Mouse (Mus musculus): ENCODE measurements at regions not wholly inside any gene's neighbourhood (a gene's known extent, or its start where the extent isn't known, plus 50 kb on each side); places are given as distances from the start of the nearest gene placed in this dataset.

- ATAC-seq (ENCODE audit: insufficient number of reproducible peaks, low FRiP score, low TSS enrichment): no peak
Measured at GRCm38 (mm10) chr2:45679101-45679895, 562.1 kb upstream of the Zeb2 start.

GRCm38 (mm10) chr2:45678685-45679084 lies 561.5 kb upstream of the Zeb2 start:
- ATAC-seq (ENCODE audit: insufficient number of reproducible peaks, low FRiP score, low TSS enrichment): no peak

- no peak for ATAC-seq (ENCODE audit: insufficient number of reproducible peaks, low FRiP score, low TSS enrichment)
Measured at GRCm38 (mm10) chr2:45675776-45676175, 558.6 kb upstream of the Zeb2 start.

DNA sequence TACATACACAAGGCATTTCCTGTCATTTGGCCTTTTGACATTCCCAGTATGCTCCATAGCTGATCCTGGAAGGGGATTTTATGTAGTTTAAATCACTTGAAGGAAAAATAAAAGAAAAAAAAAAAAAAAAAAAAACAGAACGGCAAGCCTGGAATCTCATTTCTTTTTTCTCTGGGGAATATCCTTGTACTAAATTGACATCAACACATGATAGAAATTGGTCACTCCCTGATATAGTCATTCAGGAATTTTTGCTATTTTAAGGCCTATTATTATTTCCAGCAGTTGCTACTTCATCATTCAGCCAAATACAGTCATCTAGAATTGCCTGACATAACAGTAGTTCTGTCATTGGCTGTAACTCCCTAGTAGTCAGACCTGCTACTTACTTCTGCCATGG lies 538.8 kb upstream of the Zeb2 start:
- ATAC-seq (ENCODE audit: insufficient number of reproducible peaks, low FRiP score, low TSS enrichment): no peak

DNA sequence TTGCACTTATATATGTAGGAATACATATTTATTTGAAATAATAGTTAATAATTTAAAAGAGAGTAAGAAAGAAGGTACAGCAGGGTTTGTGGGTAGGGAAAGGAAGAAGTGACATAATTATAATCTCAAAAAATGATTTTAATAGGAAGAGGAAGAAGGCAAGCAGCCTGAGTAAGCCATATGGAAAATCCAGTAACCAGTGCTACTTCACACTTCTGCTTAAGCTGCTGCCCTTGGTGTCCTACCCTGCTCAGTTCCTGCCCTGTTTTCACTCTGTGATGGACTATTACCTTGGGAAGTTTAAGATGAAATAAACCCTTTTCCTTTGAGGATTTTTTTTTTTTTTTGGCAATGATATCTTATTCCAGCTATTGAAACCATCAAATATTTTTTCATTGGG lies 537.5 kb upstream of the Zeb2 start:
- ATAC-seq (ENCODE audit: insufficient number of reproducible peaks, low FRiP score, low TSS enrichment): no peak

DNA sequence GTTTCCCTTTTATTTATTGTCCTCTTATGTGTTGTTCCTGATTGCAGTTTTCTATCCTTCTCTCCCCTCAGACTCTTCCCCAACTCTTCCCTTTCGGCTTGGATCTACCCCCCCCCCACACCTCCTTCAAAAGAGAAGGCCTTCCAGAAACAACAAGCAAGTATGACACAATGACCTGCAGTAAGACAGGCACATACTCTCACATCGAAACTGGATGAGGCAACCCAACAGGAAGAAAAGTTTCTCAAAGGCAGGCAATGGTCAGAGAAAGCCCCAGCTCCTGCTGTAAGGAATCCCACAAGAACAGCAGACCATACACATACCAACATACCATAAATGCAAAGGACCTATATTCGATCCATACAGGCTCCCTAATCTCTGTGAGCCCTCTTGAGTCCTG lies 535.8 kb upstream of the Zeb2 start:
- ATAC-seq (ENCODE audit: insufficient number of reproducible peaks, low FRiP score, low TSS enrichment): no peak

DNA sequence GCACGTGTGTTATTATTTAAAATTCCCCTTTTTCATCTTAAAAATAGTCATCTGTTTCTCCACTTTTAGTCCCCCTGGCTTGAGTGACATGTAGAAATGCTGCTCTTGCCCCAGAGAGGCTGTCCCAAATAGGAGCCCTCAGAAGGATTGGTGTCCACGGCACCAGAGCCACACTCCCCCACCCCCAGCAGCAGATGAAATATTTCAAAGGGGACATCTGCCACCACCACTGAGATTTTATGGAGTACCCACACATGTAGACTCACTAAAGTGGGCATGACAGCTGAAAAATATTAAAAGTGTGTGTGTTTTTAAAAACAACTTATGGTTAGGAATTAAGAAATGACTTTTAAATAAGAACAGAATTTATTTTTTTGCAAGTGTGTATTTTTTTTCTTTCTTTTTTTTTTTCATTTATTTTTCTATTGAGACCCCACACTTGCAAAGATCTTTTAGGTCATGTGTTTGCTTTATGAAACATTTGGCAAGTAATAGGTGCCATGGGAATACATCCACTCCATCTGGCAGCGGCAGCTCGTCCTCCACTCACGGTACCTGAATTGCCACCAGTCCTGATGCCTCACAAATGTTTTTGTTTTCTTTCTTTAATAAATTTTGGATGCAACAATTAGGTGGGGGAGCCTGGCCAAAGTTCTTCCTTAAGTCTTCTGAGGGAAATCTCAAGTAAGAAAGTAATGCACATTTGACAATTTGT lies 533.2 kb upstream of the Zeb2 start:
- no peak for ATAC-seq (ENCODE audit: insufficient number of reproducible peaks, low FRiP score, low TSS enrichment)

DNA sequence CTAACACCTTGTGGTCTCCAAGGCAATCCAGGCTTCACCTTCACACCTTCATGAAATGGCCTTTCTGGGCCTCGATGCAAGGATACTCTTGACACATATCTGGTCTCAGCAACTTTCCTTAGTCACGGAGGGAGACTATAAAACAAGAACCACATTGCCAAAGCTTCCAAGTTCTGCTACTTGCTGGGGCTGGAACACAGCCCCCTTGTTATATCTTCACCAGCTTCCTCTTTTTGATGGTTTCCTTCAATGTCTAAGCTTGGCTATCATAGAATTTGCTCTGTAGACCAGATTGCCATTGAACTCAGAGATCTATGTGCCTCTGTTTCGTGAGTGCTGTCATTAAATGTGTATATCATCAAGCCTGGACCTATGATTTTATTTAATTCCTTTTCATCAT lies 530.7 kb upstream of the Zeb2 start:
- no peak for ATAC-seq (ENCODE audit: insufficient number of reproducible peaks, low FRiP score, low TSS enrichment)

DNA sequence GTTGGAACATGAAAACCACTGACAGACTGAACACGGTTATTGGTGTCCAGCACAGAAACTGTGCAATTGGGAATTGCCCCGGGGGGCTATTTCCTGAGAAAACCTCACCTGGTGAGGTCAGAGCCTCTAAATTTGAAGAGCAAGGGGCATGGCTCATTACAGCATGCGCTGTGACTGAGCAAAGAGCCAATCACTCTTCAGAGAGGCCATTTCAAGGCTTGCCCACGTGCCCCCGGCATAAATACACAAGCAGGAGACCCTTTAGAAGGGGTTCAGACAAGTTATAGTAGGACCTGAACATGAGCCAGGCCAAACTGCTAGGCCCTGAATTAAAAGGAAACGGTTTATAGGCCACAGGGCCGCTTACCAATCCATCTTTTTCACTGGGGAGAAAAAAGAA lies 512.9 kb upstream of the Zeb2 start:
- no peak for ATAC-seq (ENCODE audit: insufficient number of reproducible peaks, low FRiP score, low TSS enrichment)

- ATAC-seq (ENCODE audit: insufficient number of reproducible peaks, low FRiP score, low TSS enrichment): no peak
Measured at GRCm38 (mm10) chr2:45629616-45630015, 512.4 kb upstream of the Zeb2 start.

GRCm38 (mm10) chr2:45623056-45623455 lies 505.9 kb upstream of the Zeb2 start:
- ATAC-seq (ENCODE audit: insufficient number of reproducible peaks, low FRiP score, low TSS enrichment): no peak

DNA sequence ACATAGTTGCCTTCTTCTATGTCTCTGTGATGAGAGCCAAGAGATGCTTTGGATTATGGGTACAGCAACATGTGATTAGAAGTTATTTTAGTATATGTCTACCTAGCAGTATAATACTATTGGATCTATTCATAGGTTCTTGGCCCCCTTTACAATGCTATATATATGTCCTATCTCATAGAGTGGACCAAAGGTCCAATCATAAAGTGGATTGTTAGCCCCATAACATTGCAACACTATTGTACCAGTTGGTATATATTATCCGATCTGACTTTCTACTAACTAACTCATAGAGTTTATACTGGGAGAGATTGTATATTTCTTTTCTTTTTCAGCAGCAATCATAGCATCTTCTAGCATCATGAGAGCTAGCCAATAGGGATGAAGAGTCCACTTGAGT lies 491.7 kb upstream of the Zeb2 start:
- ATAC-seq (ENCODE audit: insufficient number of reproducible peaks, low FRiP score, low TSS enrichment): no peak

DNA sequence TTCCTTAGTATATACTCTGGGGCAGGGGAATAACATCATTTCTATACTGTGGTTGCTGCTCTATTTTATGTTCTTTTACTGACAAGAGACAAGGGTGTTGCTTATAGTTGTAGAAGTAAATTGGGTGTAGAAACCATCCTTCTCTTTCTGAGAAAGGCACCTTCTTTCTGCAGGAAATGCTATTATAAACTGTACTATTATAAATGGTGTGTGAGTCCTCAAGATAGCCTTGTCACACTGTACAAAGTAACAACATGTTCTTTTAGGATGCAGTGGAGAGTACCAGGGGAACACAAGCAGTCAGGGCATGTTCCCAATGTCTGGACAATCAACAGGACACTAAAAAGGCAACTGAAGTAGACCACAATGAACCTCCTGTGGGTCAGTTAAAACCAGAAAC lies 490.2 kb upstream of the Zeb2 start:
- ATAC-seq (ENCODE audit: insufficient number of reproducible peaks, low FRiP score, low TSS enrichment): no peak

DNA sequence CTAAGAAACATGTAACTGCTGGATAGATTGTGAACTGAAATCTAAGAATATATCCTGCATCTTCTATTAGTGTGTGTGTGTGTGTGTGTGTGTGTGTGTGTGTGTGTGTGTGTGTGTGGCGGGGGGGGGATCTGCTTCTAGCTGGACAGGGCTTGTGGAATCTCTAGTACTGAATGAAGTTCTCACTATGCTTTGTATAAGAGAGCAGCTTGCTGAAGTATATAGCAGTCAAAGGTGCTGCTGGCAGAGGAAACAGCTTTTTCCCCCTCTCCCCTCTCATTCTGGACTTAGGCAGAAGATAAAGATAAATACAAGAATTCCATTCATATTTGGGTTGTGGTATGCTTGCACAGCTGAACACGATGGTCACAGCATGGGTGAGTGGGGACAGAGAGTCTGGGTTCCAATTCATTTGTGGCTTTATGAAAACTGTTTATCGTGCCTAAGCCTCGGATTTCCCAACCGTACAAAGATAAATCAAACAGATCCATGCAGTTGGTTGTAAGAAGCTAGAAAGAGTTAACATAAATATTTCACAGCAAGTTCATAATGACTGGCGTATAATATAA lies 484.2 kb upstream of the Zeb2 start:
- no peak for ATAC-seq (ENCODE audit: insufficient number of reproducible peaks, low FRiP score, low TSS enrichment)

DNA sequence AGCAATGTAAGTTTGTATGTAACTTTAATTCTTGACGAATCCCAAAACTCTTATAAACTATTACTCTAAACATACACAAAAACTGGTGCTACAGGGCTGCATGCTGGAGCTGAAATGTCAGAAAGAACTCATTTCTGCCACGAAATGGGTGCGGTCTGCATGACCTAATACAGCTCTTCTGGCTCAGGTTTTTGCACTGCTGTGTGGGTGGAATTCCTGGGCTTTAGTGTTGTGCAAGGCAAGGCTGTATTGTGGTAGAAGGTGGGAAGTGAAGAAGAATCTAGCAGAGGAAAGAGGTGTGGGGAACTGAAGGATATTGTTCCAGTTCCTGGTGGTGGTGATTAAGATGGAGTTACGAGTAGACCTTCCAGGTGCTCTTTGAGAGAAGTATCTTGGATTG lies 476.6 kb upstream of the Zeb2 start:
- ATAC-seq (ENCODE audit: insufficient number of reproducible peaks, low FRiP score, low TSS enrichment): no peak

GRCm38 (mm10) chr2:45590980-45591379 lies 473.8 kb upstream of the Zeb2 start:
- ATAC-seq (ENCODE audit: insufficient number of reproducible peaks, low FRiP score, low TSS enrichment): no peak

DNA sequence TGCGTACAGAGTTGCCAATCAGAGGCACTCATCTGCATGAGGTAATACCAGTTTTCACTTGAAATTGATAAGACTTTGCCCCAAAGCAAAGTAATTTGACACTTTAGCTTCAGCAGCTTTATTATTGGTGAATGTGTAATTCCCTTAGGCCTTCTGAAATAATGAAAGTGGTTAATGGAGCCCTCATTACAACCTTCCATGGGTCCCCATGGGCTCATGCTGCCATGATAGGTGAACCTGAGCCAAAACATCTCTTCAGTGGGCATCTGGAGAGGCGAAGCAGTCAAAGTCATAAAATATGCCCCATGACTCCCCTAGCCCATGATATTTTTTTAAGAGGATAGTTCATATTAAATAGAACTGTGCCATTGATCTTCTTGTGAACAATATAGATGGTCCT lies 471.1 kb upstream of the Zeb2 start:
- ATAC-seq (ENCODE audit: insufficient number of reproducible peaks, low FRiP score, low TSS enrichment): no peak

DNA sequence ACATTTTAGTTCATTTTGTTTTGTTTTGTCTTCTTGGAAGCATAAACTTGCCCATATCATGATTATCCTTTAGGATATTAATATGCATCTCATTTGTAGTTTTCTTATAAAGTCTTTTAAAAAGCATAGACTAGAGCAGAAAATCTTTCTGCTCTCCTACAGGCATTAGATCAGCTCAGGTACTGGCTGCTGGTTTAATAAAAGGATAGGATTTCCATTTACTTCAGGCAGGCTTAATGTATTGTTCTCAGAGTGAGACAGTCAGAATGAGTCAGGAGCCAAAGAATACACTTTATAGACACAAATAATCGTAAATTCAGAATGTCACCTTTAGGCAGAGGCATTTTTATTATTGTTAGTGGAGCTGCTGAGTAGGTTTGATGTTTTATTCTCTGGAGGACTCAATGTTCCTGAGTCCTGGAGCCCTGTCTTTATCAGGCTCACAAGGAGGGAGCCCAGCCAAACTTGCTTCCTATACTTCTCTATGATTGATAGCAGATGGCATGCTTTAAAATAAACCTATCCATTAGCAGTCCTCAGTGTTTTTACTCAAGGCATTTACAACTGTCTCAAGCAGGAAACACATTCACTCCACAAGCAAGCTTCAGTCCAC lies 469.5 kb upstream of the Zeb2 start:
- peak; percentile 26; the same call in 1 of the 2 replicates for ATAC-seq (ENCODE audit: insufficient number of reproducible peaks, low FRiP score, low TSS enrichment)

DNA sequence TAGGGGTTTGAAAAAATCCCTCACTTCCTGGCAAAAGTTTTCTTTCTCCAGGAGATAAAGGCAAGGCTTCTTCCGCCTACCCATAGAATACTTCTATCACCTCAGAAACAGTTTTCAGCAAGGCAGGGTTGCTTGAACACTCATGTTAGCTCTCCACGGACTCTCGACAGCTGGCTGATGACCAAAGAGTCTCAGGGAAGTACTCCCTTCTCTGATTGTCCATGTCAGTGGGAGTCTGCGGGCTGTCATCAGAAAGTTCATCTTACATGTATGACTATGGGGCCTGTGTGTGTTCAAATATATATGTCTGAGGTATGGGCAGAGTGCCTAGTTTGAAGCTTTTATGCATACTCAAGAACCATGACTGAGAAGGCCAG lies 464.3 kb upstream of the Zeb2 start:
- no peak for ATAC-seq (ENCODE audit: insufficient number of reproducible peaks, low FRiP score, low TSS enrichment)

DNA sequence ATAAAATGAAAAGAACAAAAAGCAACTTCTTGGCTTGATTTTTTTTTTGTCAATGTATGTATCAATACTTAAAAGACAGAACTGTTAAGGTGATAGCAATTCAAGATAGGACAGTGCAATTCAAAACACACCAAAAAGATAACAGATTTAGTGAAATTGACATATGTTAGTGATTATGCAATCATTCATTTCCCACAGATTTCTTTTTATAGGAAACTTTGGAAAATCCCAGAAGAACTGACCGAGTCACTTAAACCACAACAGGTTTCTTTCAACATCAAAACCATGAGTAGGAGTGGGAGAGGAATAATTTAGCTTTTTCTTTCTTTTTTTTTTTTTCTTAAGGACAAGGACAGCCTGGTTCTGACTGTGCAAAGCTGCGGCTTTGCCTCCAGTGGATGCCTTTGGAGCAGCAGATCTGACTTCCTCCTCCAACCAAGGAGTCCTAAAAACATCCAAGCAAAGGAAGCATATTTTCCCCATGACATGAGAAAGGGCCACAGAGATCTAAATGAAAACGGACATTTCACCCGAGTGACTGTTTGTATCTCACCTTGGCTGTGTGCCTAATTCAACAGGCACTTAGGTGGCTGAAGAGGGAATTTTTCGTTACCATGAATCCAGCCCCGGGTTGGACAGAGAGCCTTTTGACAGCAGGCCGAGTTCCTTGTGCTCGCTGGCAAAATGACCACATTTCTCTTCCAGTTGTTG lies 463.8 kb upstream of the Zeb2 start:
- ATAC-seq (ENCODE audit: insufficient number of reproducible peaks, low FRiP score, low TSS enrichment): no peak

DNA sequence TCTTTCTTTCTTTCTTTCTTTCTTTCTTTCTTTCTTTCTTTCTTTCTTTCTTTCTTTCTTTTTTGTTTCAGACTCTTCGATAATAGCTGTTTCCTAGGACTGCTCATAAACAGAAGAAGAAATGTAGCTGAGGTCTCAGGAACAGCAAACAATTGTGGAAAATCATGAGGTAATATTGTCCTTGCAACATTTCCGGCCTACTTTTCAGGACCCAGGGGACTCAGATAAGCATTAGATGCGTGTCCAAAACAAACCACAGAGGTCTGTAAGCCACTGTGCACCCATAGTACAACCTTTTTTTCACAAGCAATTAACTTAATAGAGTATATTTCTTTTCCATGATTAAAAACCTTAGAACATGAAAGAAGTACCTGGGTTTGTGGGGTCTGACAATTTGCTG lies 455.7 kb upstream of the Zeb2 start:
- ATAC-seq (ENCODE audit: insufficient number of reproducible peaks, low FRiP score, low TSS enrichment): no peak
